Mouse (Mus musculus) cerebellum, postnatal 14 days (tissue): Measurements from ENCODE around the gene Ralgps1.
A peak's percentile ranks its signal among the peaks of the same experiment; 100 is the strongest.

Source experiments
- DNase-seq, 2 experiments: peaks; one replicate each; pipeline ENCODE4 v3.0.0; 2021; ENCODE audit warnings: mixed read lengths in 2 of 2

Ralgps1 gene

GRCm38 (mm10) chr2:33233856-33234255 lies 137.4 kb downstream of the Ralgps1 start:
- DNase-seq = no peak

GRCm38 (mm10) chr2:33232782-33233570 lies 138.3 kb downstream of the Ralgps1 start:
- DNase-seq = no peak

GRCm38 (mm10) chr2:33231788-33232187 lies 139.5 kb downstream of the Ralgps1 start:
- DNase-seq = no peak

GRCm38 (mm10) chr2:33230701-33231100 lies 140.6 kb downstream of the Ralgps1 start:
- no peak for DNase-seq

GRCm38 (mm10) chr2:33228551-33228950 lies 142.7 kb downstream of the Ralgps1 start:
- no peak for DNase-seq

GRCm38 (mm10) chr2:33228077-33228476 lies 143.2 kb downstream of the Ralgps1 start:
- DNase-seq = no peak

- DNase-seq = no peak
Measured at GRCm38 (mm10) chr2:33225921-33226320, 145.4 kb downstream of the Ralgps1 start.

- no peak for DNase-seq
Measured at GRCm38 (mm10) chr2:33223656-33224358, 147.5 kb downstream of the Ralgps1 start.

GRCm38 (mm10) chr2:33222480-33222879 lies 148.8 kb downstream of the Ralgps1 start:
- DNase-seq = no peak

GRCm38 (mm10) chr2:33221339-33221900 lies 149.9 kb downstream of the Ralgps1 start:
- no peak for DNase-seq

- no peak for DNase-seq
Measured at GRCm38 (mm10) chr2:33220674-33221338, 150.5 kb downstream of the Ralgps1 start.

GRCm38 (mm10) chr2:33220246-33220645 lies 151.0 kb downstream of the Ralgps1 start:
- DNase-seq = no peak

- DNase-seq = no peak
Measured at GRCm38 (mm10) chr2:33219637-33220036, 151.6 kb downstream of the Ralgps1 start.

GRCm38 (mm10) chr2:33218903-33219625 lies 152.2 kb downstream of the Ralgps1 start:
- DNase-seq = peak; percentile 51 to 52

- DNase-seq = no peak
Measured at GRCm38 (mm10) chr2:33217425-33217794, 153.9 kb downstream of the Ralgps1 start.

GRCm38 (mm10) chr2:33216645-33217424 lies 154.5 kb downstream of the Ralgps1 start:
- DNase-seq = no peak

GRCm38 (mm10) chr2:33215700-33216509 lies 155.4 kb downstream of the Ralgps1 start, which contains the start of gene Angptl2:
TSS of gene Angptl2 (plus strand) at chr2:33216069.
- peak; percentile 72 to 76 for DNase-seq

GRCm38 (mm10) chr2:33215177-33215699 lies 156.0 kb downstream of the Ralgps1 start:
- no peak for DNase-seq

GRCm38 (mm10) chr2:33211263-33211662 lies 160.0 kb downstream of the Ralgps1 start:
- DNase-seq = peak; percentile 57 to 59

- peak in 1 of 2 experiments; percentile 48 for DNase-seq
Measured at GRCm38 (mm10) chr2:33210841-33211240, 160.4 kb downstream of the Ralgps1 start.
